Mouse (Mus musculus) liver, adult 2 months (tissue): ENCODE data around the gene Tulp2. TPM values are rescaled to one million over a fixed set of nuclear protein-coding genes. Genes with fewer than 3 reads are reported as not detected.
A peak's percentile ranks its signal among the peaks of the same experiment; 100 is the strongest.
"Not testable (repeated sequence)": the region's sequence is repeated elsewhere in the genome, so short reads cannot be mapped to it uniquely, and the experiment has no call there.

ENCODE experiments used
- DNase-seq: peaks from one replicate; pipeline ENCODE4 v3.0.0-alpha.2; 2011; ENCODE audit warnings: low read depth, low spot score; ENCODE audit errors: extremely low read depth
- H3K27ac ChIP-seq: fragments of 200-500 bp; replicated peaks from 2 replicates; pipeline ENCODE4 v1.5.1; 2012; ENCODE audit warnings: low read depth, mild to moderate bottlenecking, control low read depth, inconsistent platforms, low read length; ENCODE audit not compliant: insufficient read depth
- H3K27me3 ChIP-seq: fragments of 200-500 bp; 2 replicates; pipeline ENCODE4 v1.6.1; 2012; ENCODE audit warnings: mild to moderate bottlenecking, moderate library complexity, low read length, inconsistent platforms; ENCODE audit not compliant: control insufficient read depth, insufficient read depth
- H3K36me3 ChIP-seq: fragments of 200-500 bp; 2 replicates; pipeline ENCODE4 v1.6.1; 2012; ENCODE audit warnings: low read length, inconsistent platforms; ENCODE audit not compliant: control insufficient read depth, insufficient read depth
- H3K4me1 ChIP-seq: fragments of 200-500 bp; 2 replicates; pipeline ENCODE4 v1.6.1; 2011; ENCODE audit warnings: low read length; ENCODE audit not compliant: control insufficient read depth, insufficient read depth
- H3K4me3 ChIP-seq: fragments of 200-500 bp; 2 replicates; pipeline ENCODE4 v1.5.1; 2011; ENCODE audit warnings: low read depth, mild to moderate bottlenecking, control low read depth, low read length, moderate library complexity; ENCODE audit not compliant: insufficient read depth
- H3K79me2 ChIP-seq: fragments of 200-500 bp; 2 replicates; pipeline ENCODE4 v1.6.1; 2012; ENCODE audit warnings: inconsistent platforms, mild to moderate bottlenecking, low read length, moderate library complexity; ENCODE audit not compliant: control insufficient read depth, insufficient read depth
- H3K9ac ChIP-seq: fragments of 200-500 bp; 2 replicates; pipeline ENCODE4 v1.6.1; 2012; ENCODE audit warnings: low read depth, mild to moderate bottlenecking, control low read depth, inconsistent platforms, low read length
- CTCF ChIP-seq: fragments of 200-500 bp; IDR thresholded peaks from 2 replicates; pipeline ENCODE4 v1.5.1; 2011; ENCODE audit warnings: low read depth, low read length, control low read depth
- POLR2A ChIP-seq: fragments of 200-500 bp; IDR thresholded peaks from 2 replicates; pipeline ENCODE4 v1.6.1; 2011; ENCODE audit warnings: low read length, control low read depth; ENCODE audit not compliant: insufficient read depth; ENCODE audit errors: extremely low read depth
- WGBS: fragments of 180-500 bp; shearing (Covaris S2); methylation state at CpG from one replicate; pipeline ENCODE4 v1.1.7; 2018; 5-methylcytosine and 5-hydroxymethylcytosine counted together
- polyA plus RNA-seq: library from polyadenylated mRNA; depleted of rRNA; stranded (reverse); fragments of >200 nt; gene quantifications from 2 replicates; pipeline ENCODE4 v1.2.3, GENCODE M21; 2012
- total RNA-seq: library from RNA; depleted of rRNA; stranded (reverse); fragments of >200 nt; gene quantifications from 2 replicates; pipeline ENCODE4 v1.2.3, GENCODE M21; 2014

The Tulp2 gene
- total and polyA plus RNA-seq, 2 experiments: 0.18 to 0.31 TPM

- H3K79me2 ChIP-seq: peaks cover 7% of the 10 kb centered on the region
- peak overlapping the region; percentile 84 for H3K27ac ChIP-seq
- H3K36me3 ChIP-seq: peaks cover 13% of the 10 kb centered on the region
- no peaks in the 10 kb centered on the region for H3K27me3 ChIP-seq
- peak overlapping the region; percentile 62 for H3K4me3 ChIP-seq
- peak overlapping the region; percentile 85 for H3K9ac ChIP-seq
- TF ChIP-seq POLR2A (peak; percentile 41), CTCF (peak; percentile 28; the same call in 1 of the 2 replicates)
- peaks cover 14% of the 10 kb centered on the region; the same call in 1 of the 2 replicates for H3K4me1 ChIP-seq
- peak; percentile 97 for DNase-seq
- WGBS: 11% methylated on average over 10 of the region's 10 CpGs
Measured at GRCm38 (mm10) chr7:45457204-45458060, 24.2 kb upstream of the Tulp2 start.

GRCm38 (mm10) chr7:45458748-45459563 lies 22.7 kb upstream of the Tulp2 start:
- peak overlapping the region; percentile 85 for H3K9ac ChIP-seq
- WGBS: 1% methylated on average over 43 of the region's 43 CpGs
- no peak for TF ChIP-seq CTCF
- TF ChIP-seq POLR2A: peak; percentile 55; the same call in 1 of the 2 replicates
- peak overlapping the region; percentile 62 for H3K4me3 ChIP-seq
- H3K27me3 ChIP-seq: no peaks in the 10 kb centered on the region
- peaks cover 15% of the 10 kb centered on the region for H3K36me3 ChIP-seq
- peak overlapping the region; percentile 84 for H3K27ac ChIP-seq
- H3K79me2 ChIP-seq: peaks cover 7% of the 10 kb centered on the region
- peaks cover 14% of the 10 kb centered on the region for H3K4me1 ChIP-seq
- peak; percentile 38 for DNase-seq

- peak within 1 kb of the TSS; percentile 99 for H3K27ac ChIP-seq
- peaks cover 16% of the 10 kb centered on the region for H3K36me3 ChIP-seq
- H3K4me3 ChIP-seq: peak within 1 kb of the TSS; percentile 72
- H3K79me2 ChIP-seq, H3K27me3 ChIP-seq: not testable (repeated sequence)
- H3K9ac ChIP-seq: peak within 1 kb of the TSS; percentile 85
- H3K4me1 ChIP-seq: peaks cover 16% of the 10 kb centered on the region
- WGBS: under 1% methylated on average over 37 of the region's 37 CpGs
- DNase-seq: peak; percentile 92
- TF ChIP-seq POLR2A: peak; percentile 95
Measured at GRCm38 (mm10) chr7:45459564-45460140, 22.0 kb upstream of the Tulp2 start, which contains the start of gene Ftl1. Gene Ftl1, minus strand, starts transcription at chr7:45459884.

GRCm38 (mm10) chr7:45460377-45460776 lies 21.3 kb upstream of the Tulp2 start:
- 13% methylated on average over 7 of the region's 7 CpGs for WGBS
- H3K9ac ChIP-seq: peak overlapping the region; percentile 76
- TF ChIP-seq CTCF: no peak
- 0 out of 2 replicates have a peak, but pooled peaks have one; percentile 35 for TF ChIP-seq POLR2A
- peaks cover 11% of the 10 kb centered on the region for H3K79me2 ChIP-seq
- peaks cover 18% of the 10 kb centered on the region for H3K36me3 ChIP-seq
- H3K4me3 ChIP-seq: peak overlapping the region; percentile 72
- no peaks in the 10 kb centered on the region for H3K27me3 ChIP-seq
- H3K4me1 ChIP-seq: peaks cover 18% of the 10 kb centered on the region
- peak; percentile 85 for DNase-seq
- H3K27ac ChIP-seq: peak overlapping the region; percentile 99

- Histone ChIP-seq H3K4me1 (peaks cover 24% of the 10 kb centered on the region), H3K9ac (peak overlapping the region; percentile 76), H3K36me3 (peaks cover 18% of the 10 kb centered on the region), H3K4me3 (peak overlapping the region; percentile 72), H3K27ac (peak overlapping the region; percentile 99), H3K27me3 (no peaks in the 10 kb centered on the region), H3K79me2 (peaks cover 16% of the 10 kb centered on the region)
- TF ChIP-seq POLR2A (0 out of 2 replicates have a peak, but pooled peaks have one; percentile 18), CTCF (no peak)
- 5% methylated on average over 13 of the region's 13 CpGs for WGBS
- peak; percentile 92 for DNase-seq
Measured at GRCm38 (mm10) chr7:45460860-45461314, 20.8 kb upstream of the Tulp2 start.
